Mouse (Mus musculus) monocyte, adult 59 days (primary cell): ENCODE measurements around the gene Gm15217. TPM values are rescaled to one million over a fixed set of nuclear protein-coding genes. Genes with fewer than 3 reads are reported as not detected.

Experiments used
- total RNA-seq, 2 experiments: library from RNA; stranded (reverse); gene quantifications; one replicate each; pipeline ENCODE4 v1.2.4; 2023

The Gm15217 gene
- not detected for total RNA-seq

DNA sequence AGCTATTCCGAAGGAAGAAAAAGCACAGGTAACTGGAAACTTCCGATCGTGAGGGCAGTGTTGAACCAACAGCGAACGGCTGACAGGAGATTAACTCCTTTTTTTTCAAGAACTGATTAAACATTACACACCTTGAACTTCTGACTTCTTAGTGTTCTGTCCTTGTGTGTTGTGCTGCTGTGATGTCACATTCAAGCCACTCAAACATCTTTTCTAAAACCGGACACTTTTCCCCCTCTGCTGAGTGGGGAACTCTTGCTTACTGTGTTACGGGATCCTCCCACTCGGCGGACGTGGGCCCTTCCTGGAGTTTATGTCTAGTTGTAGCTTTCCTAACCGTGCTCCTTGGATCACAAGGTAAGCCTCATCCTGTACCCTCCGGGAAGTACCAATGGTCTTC, at the start of gene Gm15217:
Gene Gm15217, plus strand, starts transcription at position 130 of the 400 bp plus-strand sequence.

GRCm38 (mm10) chr14:46390249-46390775, 11.1 kb downstream of the Gm15217 start, which contains the start of gene Bmp4:
Gene Bmp4, minus strand, starts transcription at chr14:46390669.

Other genes with a start within 250 kb of the Gm15217 start
- not detected for gene Bmp4, start 11.3 kb downstream of the Gm15217 start, total RNA-seq